Mouse (Mus musculus): Measurements from ENCODE around the gene Tctex1d2. TPM values are rescaled to one million over a fixed set of nuclear protein-coding genes. Genes with fewer than 3 reads are reported as not detected.

Gene Tctex1d2
- polyA plus RNA-seq, 1 experiment: 1.4 TPM

GRCm38 (mm10) chr16:32454646-32455045 is 35.1 kb downstream of the Tctex1d2 start:
- TF ChIP-seq POLR2A (IDR thresholded peaks at IDR 0.05; ENCODE audit: low read depth, low read length): no peak
- TF ChIP-seq CTCF (IDR thresholded peaks at IDR 0.05; ENCODE audit: extremely low read depth, insufficient read length, insufficient replicate concordance, low read depth, low read length): no peak
- H3K4me1 ChIP-seq (ENCODE audit: control insufficient read depth, insufficient read depth, insufficient read length, low read length): peaks cover 9% of the 10 kb centered on the region; the same call in 1 of the 2 replicates
- no peak overlapping the region for H3K27ac ChIP-seq (ENCODE audit: insufficient read depth, low read depth, low read length)
- 97% methylated on average over 5 of the region's 5 CpGs for WGBS
- H3K4me3 ChIP-seq (ENCODE audit: low read depth, low read length): no peak overlapping the region
- H3K36me3 ChIP-seq (ENCODE audit: control insufficient read depth, insufficient read depth, low read length): peaks cover 31% of the 10 kb centered on the region
- no peaks in the 10 kb centered on the region for H3K27me3 ChIP-seq (ENCODE audit: control insufficient read depth, insufficient read depth, low read length)

DNA sequence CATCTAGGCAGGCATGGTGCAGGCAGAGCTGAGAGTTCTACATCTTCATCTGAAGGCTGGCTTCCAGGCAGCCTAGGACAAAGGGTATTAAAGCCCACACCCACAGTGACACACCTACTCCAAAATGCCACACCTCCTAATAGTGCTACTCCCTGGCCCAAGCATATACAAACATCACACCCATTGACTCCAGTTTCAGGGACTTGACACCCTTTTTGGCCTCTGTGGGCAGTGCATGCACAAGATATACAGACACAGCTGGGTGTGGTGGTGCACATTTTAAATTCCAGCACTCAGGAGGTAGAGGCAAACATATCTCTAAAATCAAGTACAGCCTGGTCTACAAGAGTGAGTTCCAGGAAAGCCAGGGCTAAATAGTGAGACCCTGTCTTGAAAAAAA is 36.6 kb downstream of the Tctex1d2 start:
- no peak for TF ChIP-seq CTCF (IDR thresholded peaks at IDR 0.05; ENCODE audit: extremely low read depth, insufficient read length, insufficient replicate concordance, low read depth, low read length)
- TF ChIP-seq POLR2A (IDR thresholded peaks at IDR 0.05; ENCODE audit: low read depth, low read length): no peak

DNA sequence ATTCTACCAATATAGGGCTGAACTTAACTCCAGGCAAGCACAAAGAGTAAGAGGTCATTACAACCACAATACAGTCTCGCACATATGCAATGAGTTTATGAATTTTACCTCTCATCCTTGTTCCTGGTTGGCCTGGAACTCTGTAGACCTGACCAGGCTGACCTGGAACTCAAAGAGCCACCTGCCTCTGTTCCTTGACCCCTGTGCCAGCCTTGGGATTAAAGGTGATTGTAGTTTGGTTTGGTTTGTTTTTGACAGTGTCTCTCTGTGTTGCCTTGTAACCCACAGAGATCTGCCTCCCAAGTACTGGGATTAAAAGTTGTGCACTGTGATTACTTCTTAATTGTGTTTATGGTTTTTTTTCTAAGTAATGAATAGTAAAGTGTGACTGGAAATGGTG is 37.3 kb downstream of the Tctex1d2 start:
- no peaks in the 10 kb centered on the region for H3K27me3 ChIP-seq (ENCODE audit: control insufficient read depth, insufficient read depth, low read length)
- H3K4me1 ChIP-seq (ENCODE audit: control insufficient read depth, insufficient read depth, insufficient read length, low read length): peaks cover 7% of the 10 kb centered on the region; the same call in 1 of the 2 replicates
- no peak for TF ChIP-seq CTCF (IDR thresholded peaks at IDR 0.05; ENCODE audit: extremely low read depth, insufficient read length, insufficient replicate concordance, low read depth, low read length)
- no peak for TF ChIP-seq POLR2A (IDR thresholded peaks at IDR 0.05; ENCODE audit: low read depth, low read length)
- 38% methylated on average over 1 of the region's 1 CpGs for WGBS
- peak overlapping the region; percentile 42; the same call in 1 of the 2 replicates for H3K27ac ChIP-seq (ENCODE audit: insufficient read depth, low read depth, low read length)
- peaks cover 31% of the 10 kb centered on the region for H3K36me3 ChIP-seq (ENCODE audit: control insufficient read depth, insufficient read depth, low read length)
- no peak overlapping the region for H3K4me3 ChIP-seq (ENCODE audit: low read depth, low read length)

More for the DNA sequence above, 36.6 kb downstream of the Tctex1d2 start:
- H3K4me3 ChIP-seq (ENCODE audit: low read depth, low read length): no peak overlapping the region
- H3K36me3 ChIP-seq (ENCODE audit: control insufficient read depth, insufficient read depth, low read length): peaks cover 31% of the 10 kb centered on the region
- H3K4me1 ChIP-seq (ENCODE audit: control insufficient read depth, insufficient read depth, insufficient read length, low read length): peaks cover 7% of the 10 kb centered on the region; the same call in 1 of the 2 replicates
- H3K27me3 ChIP-seq (ENCODE audit: control insufficient read depth, insufficient read depth, low read length): no peaks in the 10 kb centered on the region
- peak overlapping the region; percentile 61 for H3K27ac ChIP-seq (ENCODE audit: insufficient read depth, low read depth, low read length)

DNA sequence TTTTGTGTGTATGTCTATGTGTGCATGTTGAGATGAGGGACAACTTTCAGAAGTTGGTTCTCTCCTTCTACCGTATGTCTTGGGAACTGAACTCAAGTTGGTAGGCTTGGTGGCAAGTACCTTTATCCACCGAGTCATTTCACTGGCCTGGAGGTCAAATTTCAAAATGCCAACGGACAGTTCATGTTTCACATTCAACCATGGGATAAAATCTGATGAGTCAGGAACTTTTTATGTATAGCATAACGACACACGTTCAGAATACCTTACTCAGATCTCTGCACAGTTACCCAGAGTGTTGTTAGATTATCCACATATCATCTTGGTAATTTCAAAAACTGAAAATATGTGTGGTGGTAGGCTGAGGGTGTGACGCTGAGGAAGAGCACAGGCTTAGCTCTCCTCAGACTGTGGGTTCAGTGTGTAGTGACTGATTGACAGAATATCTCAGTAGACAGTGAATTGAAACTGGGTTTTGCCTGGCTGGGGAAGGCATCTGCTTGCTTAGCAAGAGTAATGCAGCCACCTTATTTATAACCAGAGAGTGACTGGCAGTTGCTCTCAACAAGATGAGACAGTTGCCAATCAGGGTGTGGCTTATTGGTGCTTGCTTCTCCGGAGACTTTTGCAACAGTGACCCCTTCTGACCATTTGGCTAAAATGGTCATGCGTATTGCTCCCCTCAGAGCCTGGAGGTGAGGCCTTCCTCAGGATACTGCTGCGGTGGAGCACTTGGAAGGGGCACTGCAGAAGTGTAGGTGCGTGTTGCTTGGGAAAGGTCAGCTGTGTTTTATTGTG is 38.3 kb downstream of the Tctex1d2 start:
- TF ChIP-seq CTCF (IDR thresholded peaks at IDR 0.05; ENCODE audit: extremely low read depth, insufficient read length, insufficient replicate concordance, low read depth, low read length) (peak; percentile 59; the same call in 1 of the 2 replicates), POLR2A (IDR thresholded peaks at IDR 0.05; ENCODE audit: low read depth, low read length) (no peak)
- peaks cover 9% of the 10 kb centered on the region; the same call in 1 of the 2 replicates for H3K4me1 ChIP-seq (ENCODE audit: control insufficient read depth, insufficient read depth, insufficient read length, low read length)
- peak overlapping the region; percentile 71 for H3K27ac ChIP-seq (ENCODE audit: insufficient read depth, low read depth, low read length)
- H3K36me3 ChIP-seq (ENCODE audit: control insufficient read depth, insufficient read depth, low read length): peaks cover 29% of the 10 kb centered on the region
- H3K4me3 ChIP-seq (ENCODE audit: low read depth, low read length): no peak overlapping the region
- H3K27me3 ChIP-seq (ENCODE audit: control insufficient read depth, insufficient read depth, low read length): no peaks in the 10 kb centered on the region
- 43% methylated on average over 10 of the region's 10 CpGs for WGBS

GRCm38 (mm10) chr16:32460518-32460917 is 41.0 kb downstream of the Tctex1d2 start:
- 58% methylated on average over 4 of the region's 4 CpGs for WGBS
- TF ChIP-seq CTCF (IDR thresholded peaks at IDR 0.05; ENCODE audit: extremely low read depth, insufficient read length, insufficient replicate concordance, low read depth, low read length) (no peak), POLR2A (IDR thresholded peaks at IDR 0.05; ENCODE audit: low read depth, low read length) (no peak)

DNA sequence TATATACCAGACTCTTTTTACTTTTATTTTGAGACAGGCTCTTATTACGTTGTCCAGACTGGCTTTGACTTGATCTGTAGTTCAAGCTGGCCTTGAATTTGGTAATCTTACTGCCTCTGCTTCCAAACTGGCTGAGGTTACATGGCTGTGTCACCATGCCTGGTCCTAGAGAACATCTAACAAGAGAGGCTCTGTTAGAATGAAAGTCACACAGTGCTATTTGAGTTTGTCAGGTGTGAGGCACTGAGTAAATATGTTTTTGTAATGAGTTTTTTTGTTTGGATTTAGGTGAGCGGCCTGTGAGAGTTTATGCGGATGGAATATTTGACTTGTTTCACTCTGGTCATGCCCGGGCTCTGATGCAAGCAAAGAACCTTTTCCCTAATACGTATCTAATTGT is 42.2 kb downstream of the Tctex1d2 start:
- Histone ChIP-seq H3K27ac (ENCODE audit: insufficient read depth, low read depth, low read length) (no peak overlapping the region), H3K36me3 (ENCODE audit: control insufficient read depth, insufficient read depth, low read length) (peaks cover 29% of the 10 kb centered on the region), H3K4me1 (ENCODE audit: control insufficient read depth, insufficient read depth, insufficient read length, low read length) (peaks cover 13% of the 10 kb centered on the region; the same call in 1 of the 2 replicates), H3K4me3 (ENCODE audit: low read depth, low read length) (no peak overlapping the region), H3K27me3 (ENCODE audit: control insufficient read depth, insufficient read depth, low read length) (no peaks in the 10 kb centered on the region)
- 96% methylated on average over 5 of the region's 5 CpGs for WGBS
- TF ChIP-seq POLR2A (IDR thresholded peaks at IDR 0.05; ENCODE audit: low read depth, low read length) (no peak), CTCF (IDR thresholded peaks at IDR 0.05; ENCODE audit: extremely low read depth, insufficient read length, insufficient replicate concordance, low read depth, low read length) (no peak)

More at GRCm38 (mm10) chr16:32460518-32460917, 41.0 kb downstream of the Tctex1d2 start:
- Histone ChIP-seq H3K4me3 (ENCODE audit: low read depth, low read length) (no peak overlapping the region), H3K36me3 (ENCODE audit: control insufficient read depth, insufficient read depth, low read length) (peaks cover 26% of the 10 kb centered on the region), H3K27ac (ENCODE audit: insufficient read depth, low read depth, low read length) (no peak overlapping the region), H3K27me3 (ENCODE audit: control insufficient read depth, insufficient read depth, low read length) (no peaks in the 10 kb centered on the region), H3K4me1 (ENCODE audit: control insufficient read depth, insufficient read depth, insufficient read length, low read length) (peaks cover 16% of the 10 kb centered on the region; the same call in 1 of the 2 replicates)

DNA sequence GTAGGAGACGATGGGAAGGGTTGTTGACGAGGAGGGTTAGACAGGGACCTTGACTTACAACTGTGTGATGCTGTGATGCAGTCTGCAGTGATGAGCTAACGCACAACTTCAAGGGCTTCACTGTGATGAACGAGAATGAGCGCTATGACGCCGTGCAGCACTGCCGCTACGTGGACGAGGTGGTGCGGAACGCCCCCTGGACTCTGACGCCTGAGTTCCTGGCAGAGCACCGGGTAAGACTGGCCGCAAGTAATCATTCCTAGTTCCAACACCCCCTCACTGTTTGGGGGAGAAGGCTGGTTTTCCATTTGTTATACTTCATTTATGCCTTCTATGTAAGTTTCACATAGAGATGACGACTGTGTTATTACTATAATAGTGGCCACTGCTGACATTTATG is 43.4 kb downstream of the Tctex1d2 start:
- 47% methylated on average over 16 of the region's 16 CpGs for WGBS
- no peak for TF ChIP-seq POLR2A (IDR thresholded peaks at IDR 0.05; ENCODE audit: low read depth, low read length)
- TF ChIP-seq CTCF (IDR thresholded peaks at IDR 0.05; ENCODE audit: extremely low read depth, insufficient read length, insufficient replicate concordance, low read depth, low read length): no peak
- H3K27ac ChIP-seq (ENCODE audit: insufficient read depth, low read depth, low read length): peak overlapping the region; percentile 36
- 0 out of 2 replicates have a peak overlapping the region, but pooled peaks have one; percentile 0 for H3K4me3 ChIP-seq (ENCODE audit: low read depth, low read length)
- H3K36me3 ChIP-seq (ENCODE audit: control insufficient read depth, insufficient read depth, low read length): peaks cover 35% of the 10 kb centered on the region
- peaks cover 11% of the 10 kb centered on the region; the same call in 1 of the 2 replicates for H3K4me1 ChIP-seq (ENCODE audit: control insufficient read depth, insufficient read depth, insufficient read length, low read length)
- no peaks in the 10 kb centered on the region for H3K27me3 ChIP-seq (ENCODE audit: control insufficient read depth, insufficient read depth, low read length)

Measured in small intestine, adult 2 months (tissue).